Mouse (Mus musculus) midbrain, embryonic 10.5 days (tissue): ENCODE measurements around the gene Prmt1. TPM values are rescaled to one million over a fixed set of nuclear protein-coding genes. Genes with fewer than 3 reads are reported as not detected.

Experiments used
- DNase-seq: peaks from one replicate; pipeline ENCODE4 v3.0.0-alpha.2; 2017; ENCODE audit warnings: low spot score
- H3K27ac ChIP-seq: fragments of 300-500 bp; sonication (generic); replicated peaks from 2 replicates; pipeline ENCODE4 v1.5.1; 2016; ENCODE audit warnings: mild to moderate bottlenecking
- H3K27me3 ChIP-seq: fragments of 300-500 bp; sonication (generic); 2 replicates; pipeline ENCODE4 v1.6.1; 2016; ENCODE audit warnings: low read depth, mild to moderate bottlenecking; ENCODE audit not compliant: poor library complexity, severe bottlenecking
- H3K36me3 ChIP-seq: fragments of 300-500 bp; sonication (generic); 2 replicates; pipeline ENCODE4 v1.6.1; 2016; ENCODE audit warnings: mild to moderate bottlenecking, moderate library complexity
- H3K4me1 ChIP-seq: fragments of 300-500 bp; sonication (generic); 2 replicates; pipeline ENCODE4 v1.6.1; 2016
- H3K4me3 ChIP-seq: fragments of 300-500 bp; sonication (generic); 2 replicates; pipeline ENCODE4 v1.5.1; 2016; ENCODE audit warnings: mild to moderate bottlenecking, moderate library complexity
- H3K9me3 ChIP-seq: fragments of 300-500 bp; sonication (generic); replicated peaks from 2 replicates; pipeline ENCODE4 v1.6.1; 2016; ENCODE audit warnings: mild to moderate bottlenecking
- WGBS: fragments of 180-500 bp; shearing (Covaris S2); methylation state at CpG from one replicate; pipeline ENCODE4 v1.1.7; 2016; 5-methylcytosine and 5-hydroxymethylcytosine counted together
- polyA plus RNA-seq: library from polyadenylated mRNA; unstranded; fragments of >200 nt; fragmentation: Nextera tagmentation; extraction: Ambion mirVana; gene quantifications from 2 replicates; pipeline ENCODE4 v1.2.1, GENCODE M21; 2016

The Prmt1 gene
- polyA plus RNA-seq, 1 experiment from 2014 or later: 945 TPM

DNA sequence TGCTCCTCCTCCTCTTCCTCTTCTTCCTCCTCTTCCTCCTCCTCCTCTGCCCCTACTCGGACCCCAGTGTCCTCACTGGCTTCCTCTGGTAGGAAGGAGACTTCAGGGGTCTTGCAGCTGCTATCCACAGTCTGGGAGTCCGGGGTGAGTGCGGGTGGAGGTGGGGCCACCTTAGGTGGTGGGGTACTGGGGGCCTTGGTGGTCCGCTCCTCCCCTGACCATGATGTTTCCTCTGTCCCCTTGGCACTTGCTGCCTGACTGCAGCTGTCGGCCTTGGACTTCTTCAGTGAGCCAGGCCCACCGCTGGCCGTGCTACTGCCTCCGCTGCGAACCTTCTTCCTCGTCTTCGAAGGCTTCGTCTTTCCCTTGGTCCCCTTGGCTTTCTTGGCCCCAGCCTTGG, 20.1 kb upstream of the Prmt1 start:
- WGBS: 96% methylated on average over 12 of the region's 12 CpGs
- Histone ChIP-seq H3K4me1 (no peaks in the 10 kb centered on the region), H3K27ac (no peak overlapping the region), H3K27me3 (no peaks in the 10 kb centered on the region), H3K36me3 (peaks cover 100% of the 10 kb centered on the region), H3K9me3 (no peaks in the 10 kb centered on the region), H3K4me3 (no peak overlapping the region)
- no peak for DNase-seq

DNA sequence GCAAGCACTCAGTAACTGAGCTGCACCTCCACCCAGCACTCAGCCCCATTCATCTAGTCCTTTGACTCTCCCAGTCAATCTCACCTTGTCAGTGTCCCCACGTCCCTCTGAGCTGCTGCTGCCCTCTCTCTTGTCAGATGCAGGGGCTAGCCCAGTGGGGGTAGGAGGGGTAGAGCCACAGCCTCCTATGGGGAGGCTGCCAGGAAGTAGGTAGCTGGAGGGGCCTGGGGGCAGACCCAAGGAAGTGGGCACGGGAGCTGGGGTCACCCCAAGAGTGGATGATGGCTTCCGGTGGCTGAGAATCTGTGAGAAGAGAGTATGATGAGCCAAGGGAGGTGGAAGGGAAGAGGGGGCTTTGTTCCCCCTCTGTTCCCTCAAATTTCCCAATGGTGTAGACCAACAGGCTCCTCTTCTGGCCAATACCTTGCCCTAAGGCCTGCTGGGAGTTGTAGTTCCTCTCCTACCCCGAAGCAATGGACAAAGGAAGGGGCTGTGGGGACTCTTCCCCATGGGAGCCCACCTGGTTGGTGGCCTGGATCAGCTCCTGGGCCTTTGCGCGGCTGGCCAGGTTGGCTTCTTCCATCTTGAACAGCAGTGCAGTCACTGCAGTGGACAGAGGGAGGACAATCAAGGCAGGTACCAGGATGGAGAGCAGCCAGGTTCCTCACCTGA, 19.1 kb upstream of the Prmt1 start:
- Histone ChIP-seq H3K36me3 (peaks cover 100% of the 10 kb centered on the region), H3K27ac (no peak overlapping the region), H3K9me3 (no peaks in the 10 kb centered on the region), H3K27me3 (no peaks in the 10 kb centered on the region), H3K4me1 (no peaks in the 10 kb centered on the region), H3K4me3 (peak overlapping the region; percentile 5; the same call in 1 of the 2 replicates)
- DNase-seq: no peak
- 98% methylated on average over 6 of the region's 6 CpGs for WGBS

DNA sequence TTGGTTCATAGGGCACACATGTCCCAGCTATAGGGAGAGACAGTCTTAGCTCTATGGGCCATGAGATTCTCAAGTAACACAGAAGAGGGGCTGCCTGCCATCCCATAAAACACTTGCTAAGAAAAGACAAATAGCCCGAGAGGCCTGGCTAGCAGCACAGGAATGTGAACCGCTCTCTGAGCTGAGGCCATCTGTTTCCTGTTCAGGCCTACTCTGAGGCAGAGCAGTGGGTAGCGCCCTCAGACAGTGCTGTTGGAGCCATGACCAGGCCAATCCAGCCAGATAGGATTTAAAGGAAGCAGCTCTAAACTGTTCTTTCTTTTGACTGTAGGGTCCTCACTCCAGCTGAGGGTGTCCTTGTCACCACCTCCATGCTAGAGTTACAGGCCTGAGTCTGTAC, 18.2 kb upstream of the Prmt1 start:
- Histone ChIP-seq H3K4me3 (no peak overlapping the region), H3K27ac (no peak overlapping the region), H3K27me3 (no peaks in the 10 kb centered on the region), H3K4me1 (peaks cover 6% of the 10 kb centered on the region), H3K36me3 (peaks cover 100% of the 10 kb centered on the region), H3K9me3 (no peaks in the 10 kb centered on the region)
- WGBS: 84% methylated on average over 3 of the region's 3 CpGs
- DNase-seq: no peak

DNA sequence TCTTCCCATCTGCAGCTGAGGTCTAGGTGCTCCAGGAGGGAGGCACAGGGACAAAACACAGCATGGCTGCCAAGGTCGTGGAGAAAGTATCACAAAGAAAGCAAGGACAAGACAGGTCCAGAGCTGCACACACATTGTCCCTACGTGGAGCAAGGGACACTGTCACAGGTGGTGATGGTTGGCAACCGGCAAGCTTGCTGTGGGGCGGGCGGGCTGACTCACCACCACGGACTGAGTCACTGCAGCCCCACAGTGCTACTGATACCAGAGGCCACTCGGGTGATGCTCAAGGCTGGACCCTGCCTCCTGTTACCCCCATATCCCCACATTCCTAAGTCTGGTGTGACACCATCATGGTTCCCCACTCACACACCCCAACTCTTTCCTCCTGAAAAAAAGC, 16.1 kb upstream of the Prmt1 start:
- Histone ChIP-seq H3K27ac (no peak overlapping the region), H3K36me3 (peaks cover 83% of the 10 kb centered on the region), H3K9me3 (no peaks in the 10 kb centered on the region), H3K4me1 (peaks cover 24% of the 10 kb centered on the region), H3K4me3 (peak overlapping the region; percentile 22; the same call in 1 of the 2 replicates), H3K27me3 (no peaks in the 10 kb centered on the region)
- no peak for DNase-seq
- WGBS: 94% methylated on average over 7 of the region's 7 CpGs

DNA sequence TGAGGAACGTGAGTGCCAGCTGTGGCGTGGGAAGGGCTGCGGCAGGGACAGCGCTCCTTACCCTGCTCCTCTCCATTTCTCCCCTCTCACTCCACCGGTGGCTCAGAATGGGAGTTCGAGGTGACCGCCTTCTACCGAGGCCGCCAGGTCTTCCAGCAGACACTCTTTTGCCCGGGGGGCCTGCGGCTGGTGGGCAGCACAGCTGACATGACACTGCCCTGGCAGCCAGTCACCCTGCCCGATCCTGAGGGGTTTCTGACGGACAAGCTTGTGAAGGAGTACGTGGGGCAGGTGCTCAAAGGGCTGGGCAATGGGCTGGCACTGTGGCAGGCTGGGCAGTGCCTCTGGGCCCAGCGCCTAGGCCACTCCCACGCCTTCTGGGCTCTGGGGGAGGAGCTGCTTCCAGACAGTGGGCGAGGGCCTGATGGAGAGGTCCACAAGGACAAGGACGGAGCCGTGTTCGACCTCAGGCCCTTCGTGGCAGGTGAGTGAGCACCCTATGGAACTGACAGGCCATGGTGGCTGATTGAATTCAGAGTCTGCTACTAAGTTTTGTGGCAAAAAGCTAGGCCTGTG, 14.3 kb upstream of the Prmt1 start:
- no peak overlapping the region for H3K27ac ChIP-seq
- 91% methylated on average over 21 of the region's 21 CpGs for WGBS
- DNase-seq: no peak
- 0 out of 2 replicates have a peak overlapping the region, but pooled peaks have one; percentile 0 for H3K4me3 ChIP-seq
- no peaks in the 10 kb centered on the region for H3K27me3 ChIP-seq
- H3K9me3 ChIP-seq: no peaks in the 10 kb centered on the region
- H3K4me1 ChIP-seq: peaks cover 38% of the 10 kb centered on the region
- H3K36me3 ChIP-seq: peaks cover 74% of the 10 kb centered on the region

DNA sequence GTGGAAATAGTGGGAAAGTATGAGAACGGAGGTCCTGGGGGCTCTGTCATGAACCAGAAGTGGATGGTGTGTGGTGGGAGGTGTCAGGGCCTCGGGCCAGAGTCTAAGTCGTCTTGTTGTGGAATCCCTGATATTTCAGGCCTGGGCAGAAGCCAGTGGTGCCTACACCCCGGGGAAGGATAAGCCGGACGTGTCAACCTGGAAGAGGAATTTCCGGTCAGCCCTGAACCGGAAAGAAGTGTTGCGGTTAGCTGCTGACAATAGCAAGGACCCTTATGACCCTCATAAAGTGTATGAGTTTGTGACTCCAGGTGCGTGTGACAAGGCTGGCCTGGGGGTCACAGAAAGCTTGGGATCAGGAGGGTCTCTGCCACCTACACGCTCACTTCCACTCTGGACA, 13.4 kb upstream of the Prmt1 start:
- 85% methylated on average over 11 of the region's 11 CpGs for WGBS
- no peaks in the 10 kb centered on the region for H3K9me3 ChIP-seq
- H3K27me3 ChIP-seq: no peaks in the 10 kb centered on the region
- peaks cover 41% of the 10 kb centered on the region for H3K4me1 ChIP-seq
- peak overlapping the region; percentile 20; the same call in 1 of the 2 replicates for H3K4me3 ChIP-seq
- no peak for DNase-seq
- H3K36me3 ChIP-seq: peaks cover 74% of the 10 kb centered on the region
- H3K27ac ChIP-seq: no peak overlapping the region

DNA sequence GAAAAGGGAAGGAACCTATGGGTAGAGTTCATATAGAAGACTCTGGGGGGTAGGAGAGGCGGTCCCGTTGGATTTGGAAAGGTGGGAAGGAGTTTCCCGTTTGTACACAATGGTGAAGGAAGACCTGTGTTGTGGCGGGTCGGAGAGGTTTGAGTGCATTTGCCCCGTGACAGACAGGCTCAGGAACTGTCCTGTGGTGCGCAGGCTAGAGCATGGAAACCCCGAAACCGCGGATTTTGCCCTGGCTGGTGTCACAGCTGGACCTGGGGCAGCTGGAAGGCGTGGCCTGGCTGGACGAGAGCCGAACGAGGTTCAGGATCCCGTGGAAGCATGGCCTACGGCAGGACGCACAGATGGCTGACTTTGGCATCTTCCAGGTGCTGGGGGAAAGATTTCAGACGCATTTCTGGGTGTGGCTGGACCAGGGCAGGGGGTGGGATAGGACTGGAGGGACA, 12.2 kb upstream of the Prmt1 start, which contains the start of gene Bcl2l12:
Gene Bcl2l12, minus strand, starts transcription at position 212 of the 455 bp plus-strand sequence.
- peak within 1 kb of the TSS; percentile 95 for H3K27ac ChIP-seq
- peaks cover 74% of the 10 kb centered on the region for H3K36me3 ChIP-seq
- peak; percentile 61 for DNase-seq
- H3K9me3 ChIP-seq: no peaks in the 10 kb centered on the region
- H3K4me3 ChIP-seq: peak within 1 kb of the TSS; percentile 73
- H3K4me1 ChIP-seq: peaks cover 41% of the 10 kb centered on the region
- no peaks in the 10 kb centered on the region for H3K27me3 ChIP-seq
- WGBS: 6% methylated on average over 18 of the region's 18 CpGs

DNA sequence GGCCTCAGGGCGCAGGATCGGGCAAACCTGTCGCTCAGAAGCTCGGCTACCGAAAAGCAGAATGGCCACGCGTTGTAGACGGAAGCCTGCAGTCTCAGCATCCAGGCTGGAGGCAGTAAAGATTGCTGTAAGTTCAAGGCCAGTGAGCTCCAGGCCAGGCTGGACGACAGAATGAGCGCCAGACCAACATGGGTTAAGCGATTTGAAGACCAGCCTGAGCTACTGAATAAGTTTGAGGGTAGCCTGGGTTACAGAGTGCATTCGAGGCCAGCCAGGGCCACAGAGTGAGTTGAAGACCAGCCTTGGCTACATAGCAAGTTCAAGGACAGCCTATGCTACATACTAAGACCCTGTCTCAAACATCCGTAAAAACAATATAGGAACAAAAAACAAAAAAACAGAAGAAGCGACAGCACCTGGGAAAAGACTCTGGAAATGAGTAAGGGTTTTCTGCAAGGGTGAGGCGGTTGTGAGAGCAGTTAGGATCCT, 11.6 kb upstream of the Prmt1 start:
- 4% methylated on average over 15 of the region's 15 CpGs for WGBS
- H3K27me3 ChIP-seq: no peaks in the 10 kb centered on the region
- DNase-seq: no peak
- peaks cover 41% of the 10 kb centered on the region for H3K4me1 ChIP-seq
- no peaks in the 10 kb centered on the region for H3K9me3 ChIP-seq
- peaks cover 74% of the 10 kb centered on the region for H3K36me3 ChIP-seq
- peak overlapping the region; percentile 95 for H3K27ac ChIP-seq
- H3K4me3 ChIP-seq: peak overlapping the region; percentile 73

DNA sequence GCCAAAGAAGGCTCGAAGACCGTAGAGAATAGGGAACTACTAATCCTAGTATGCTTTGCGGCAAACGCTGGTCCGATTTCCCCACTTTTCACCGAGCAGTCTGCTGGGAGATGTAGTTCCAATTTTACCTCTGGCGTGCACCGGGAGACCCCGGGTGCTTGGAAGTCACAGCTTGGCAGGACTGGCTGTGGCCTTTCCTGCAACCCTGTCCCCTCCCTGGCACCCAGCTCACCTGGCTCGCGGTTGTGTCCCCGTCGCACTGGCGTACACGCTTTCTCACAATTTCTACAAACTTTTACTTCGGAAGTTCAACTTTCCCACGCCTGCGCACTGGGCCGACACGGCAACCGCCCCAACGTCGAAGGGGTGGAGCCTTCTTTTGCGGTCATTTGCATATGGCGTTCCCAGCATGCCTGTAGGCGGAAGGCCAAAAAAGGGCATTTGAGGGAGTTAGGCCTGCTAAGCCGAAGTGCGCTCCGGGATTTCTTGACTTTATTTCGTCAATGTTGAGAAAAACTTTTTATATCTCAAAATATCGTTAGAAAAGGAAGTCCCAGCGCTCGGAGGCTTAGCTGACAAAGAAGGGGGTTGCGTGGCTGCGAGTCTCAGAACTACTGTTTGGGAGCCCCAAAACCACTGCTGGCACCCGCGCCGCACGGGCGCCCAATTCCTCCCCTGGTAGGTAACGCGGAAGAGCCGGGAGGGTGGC, 11.0 kb upstream of the Prmt1 start, which contains the start of gene Irf3:
Gene Irf3, plus strand, starts transcription at position 418 of the 709 bp plus-strand sequence.
- peak within 1 kb of the TSS; percentile 73 for H3K4me3 ChIP-seq
- no peaks in the 10 kb centered on the region for H3K27me3 ChIP-seq
- under 1% methylated on average over 43 of the region's 43 CpGs for WGBS
- no peaks in the 10 kb centered on the region for H3K9me3 ChIP-seq
- H3K4me1 ChIP-seq: peaks cover 41% of the 10 kb centered on the region
- peaks cover 74% of the 10 kb centered on the region for H3K36me3 ChIP-seq
- peak; percentile 95 for DNase-seq
- peak within 1 kb of the TSS; percentile 95 for H3K27ac ChIP-seq

DNA sequence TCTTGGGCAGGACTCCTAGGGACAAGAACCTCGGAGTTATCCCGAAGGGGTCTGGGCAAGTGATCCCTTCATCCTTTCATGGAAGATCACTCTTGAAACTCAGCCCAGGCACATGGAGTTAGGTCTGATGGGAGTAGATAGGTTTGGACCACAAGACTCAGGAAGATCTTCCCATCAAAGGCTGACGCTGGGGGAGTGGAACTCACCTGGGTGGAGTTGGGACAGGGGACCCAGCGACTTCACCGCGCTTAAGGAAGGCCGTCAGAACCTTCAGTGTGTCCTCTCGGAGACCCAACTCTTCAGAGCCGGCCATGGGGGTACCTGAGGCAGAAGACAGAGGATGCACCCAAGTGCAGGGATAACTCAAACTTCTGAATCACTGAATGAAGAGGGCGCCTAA, 10.3 kb upstream of the Prmt1 start:
- peak overlapping the region; percentile 95 for H3K27ac ChIP-seq
- peaks cover 74% of the 10 kb centered on the region for H3K36me3 ChIP-seq

DNA sequence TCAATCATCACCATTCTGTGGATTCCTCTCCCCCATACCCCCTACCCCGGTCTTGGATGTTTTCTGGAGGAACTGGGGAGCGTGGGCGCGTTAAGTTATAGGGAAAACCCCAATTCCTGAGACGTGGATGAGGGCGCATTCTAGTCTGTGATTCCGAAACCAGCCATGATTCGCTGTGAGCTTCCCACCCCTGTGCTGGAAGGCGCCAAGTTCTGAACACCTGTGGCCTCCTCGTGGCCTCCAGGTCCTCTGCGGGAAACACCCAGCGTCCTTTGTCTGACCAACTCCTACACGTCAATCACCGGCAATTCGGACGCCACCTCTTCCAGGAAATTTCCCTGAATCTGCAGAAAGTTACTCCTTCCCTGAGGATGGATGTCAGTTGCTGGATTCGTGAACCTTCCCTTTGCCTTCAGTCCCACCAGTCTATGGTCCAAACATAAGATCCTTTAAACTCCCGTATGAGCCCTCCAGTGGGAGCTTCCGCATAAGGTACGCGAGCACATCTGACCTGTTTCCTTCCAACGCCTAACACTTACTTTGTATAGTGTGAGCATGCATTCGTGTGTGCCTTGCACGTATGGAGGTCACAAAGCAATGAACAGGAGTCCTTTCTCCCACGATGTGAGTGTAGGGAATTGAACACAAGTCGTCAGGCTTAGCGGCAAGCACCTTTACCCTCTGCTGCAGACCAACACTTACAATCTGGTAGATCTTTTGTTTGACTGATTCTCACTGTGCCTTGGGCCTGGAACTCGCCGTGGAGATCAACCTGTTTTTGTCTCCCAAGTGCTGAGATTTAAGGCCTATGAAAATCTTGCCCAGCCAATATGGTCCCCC, 731 bp upstream of the Prmt1 start:
- no peak for DNase-seq
- under 1% methylated on average over 29 of the region's 29 CpGs for WGBS
- Histone ChIP-seq H3K27ac (peak overlapping the region; percentile 97), H3K36me3 (peaks cover 65% of the 10 kb centered on the region), H3K9me3 (no peaks in the 10 kb centered on the region), H3K27me3 (no peaks in the 10 kb centered on the region), H3K4me1 (peaks cover 40% of the 10 kb centered on the region), H3K4me3 (peak overlapping the region; percentile 95)

More for the DNA sequence above, 10.3 kb upstream of the Prmt1 start:
- DNase-seq: no peak
- H3K9me3 ChIP-seq: no peaks in the 10 kb centered on the region
- H3K27me3 ChIP-seq: no peaks in the 10 kb centered on the region
- peak overlapping the region; percentile 73 for H3K4me3 ChIP-seq
- H3K4me1 ChIP-seq: peaks cover 41% of the 10 kb centered on the region
- 19% methylated on average over 10 of the region's 10 CpGs for WGBS
